Mouse (Mus musculus) kidney, postnatal 14 days (tissue): ENCODE results near the gene Gm17428.

ENCODE experiments used
- DNase-seq: peaks from one replicate; pipeline ENCODE4 v3.0.0; 2022; ENCODE audit warnings: mixed read lengths

Gm17428 gene

GRCm38 (mm10) chr14:55014991-55015766, 38.4 kb downstream of the Gm17428 start, which contains the start of gene Ngdn:
Gene Ngdn, plus strand, starts transcription at chr14:55015454.
- peak; percentile 99 for DNase-seq

GRCm38 (mm10) chr14:55015767-55016111, 39.0 kb downstream of the Gm17428 start:
- DNase-seq: no peak

GRCm38 (mm10) chr14:55016876-55017275, 40.1 kb downstream of the Gm17428 start:
- no peak for DNase-seq

GRCm38 (mm10) chr14:55020394-55020793, 43.7 kb downstream of the Gm17428 start:
- no peak for DNase-seq

- no peak for DNase-seq
These were observed 46.3 kb downstream of the Gm17428 start for GRCm38 (mm10) chr14:55023011-55023410.

GRCm38 (mm10) chr14:55024236-55024635, 47.5 kb downstream of the Gm17428 start:
- DNase-seq: peak; percentile 64

GRCm38 (mm10) chr14:55025527-55025926, 48.8 kb downstream of the Gm17428 start:
- no peak for DNase-seq
